Mouse (Mus musculus): ENCODE results near the gene Tenm2. TPM values are rescaled to one million over a fixed set of nuclear protein-coding genes. Genes with fewer than 3 reads are reported as not detected.

The Tenm2 gene
- total RNA-seq, 1 experiment from 2014 or later, result not detected

DNA sequence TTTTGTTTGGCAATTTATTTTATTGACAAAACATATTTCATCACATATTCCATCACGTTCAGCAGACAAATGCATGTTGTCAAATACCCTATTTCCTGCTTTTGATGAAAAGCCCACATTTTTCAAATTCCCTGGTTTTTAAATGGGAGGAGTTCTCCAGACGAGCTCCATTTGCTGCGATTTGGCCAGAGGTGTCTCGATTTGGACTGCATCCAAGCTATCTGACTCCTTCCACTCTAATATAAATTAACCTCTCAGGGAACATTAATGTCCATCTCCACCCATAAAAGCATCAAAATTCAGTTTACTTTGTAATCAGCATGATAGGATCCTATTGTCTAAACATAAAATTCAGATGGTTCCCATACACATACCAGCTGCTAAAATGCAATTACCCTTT lies 120.6 kb downstream of the Tenm2 start:
- no peak for ATAC-seq (replicated peaks; ENCODE audit: low read depth, poor library complexity, severe bottlenecking)

DNA sequence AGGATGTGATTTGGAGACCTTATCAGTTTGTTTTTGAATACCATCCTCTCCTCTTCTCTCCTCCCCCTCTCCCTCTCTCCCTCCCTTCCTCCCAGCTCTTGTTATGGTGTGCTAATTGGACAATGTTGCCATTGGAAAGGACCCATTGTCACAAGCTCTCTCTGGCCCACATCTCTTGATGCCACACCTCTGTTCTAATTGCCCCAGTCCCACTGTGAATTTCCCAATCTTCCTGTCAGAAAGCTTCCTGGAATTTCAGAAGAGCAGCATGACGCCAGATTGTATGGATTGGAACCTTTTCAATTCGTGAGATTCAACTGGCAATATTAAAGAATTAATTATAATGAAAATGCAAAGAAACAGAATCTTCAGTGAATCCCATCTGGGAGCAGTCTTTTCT lies 128.7 kb downstream of the Tenm2 start:
- no peak for ATAC-seq (replicated peaks; ENCODE audit: low read depth, poor library complexity, severe bottlenecking)

DNA sequence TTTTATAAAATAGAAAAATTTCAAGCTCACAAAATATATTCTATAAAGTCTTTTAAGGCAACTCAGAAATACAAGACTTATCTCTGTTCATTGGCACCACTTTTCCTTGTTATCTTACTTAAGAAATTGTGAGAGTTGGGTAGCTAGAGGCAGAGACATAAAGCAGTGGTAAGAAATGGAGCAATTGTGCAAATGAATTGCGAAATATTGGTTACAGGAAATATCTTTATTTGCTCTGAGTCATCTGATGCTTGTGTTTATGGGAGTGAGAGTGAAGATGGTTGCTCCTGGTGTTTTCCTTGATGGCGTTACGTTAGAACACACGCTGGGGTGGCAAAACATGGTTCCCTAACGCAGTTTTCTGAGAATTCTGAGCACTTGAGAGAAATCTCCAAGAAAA lies 156.4 kb downstream of the Tenm2 start:
- no peak for ATAC-seq (replicated peaks; ENCODE audit: low read depth, poor library complexity, severe bottlenecking)

DNA sequence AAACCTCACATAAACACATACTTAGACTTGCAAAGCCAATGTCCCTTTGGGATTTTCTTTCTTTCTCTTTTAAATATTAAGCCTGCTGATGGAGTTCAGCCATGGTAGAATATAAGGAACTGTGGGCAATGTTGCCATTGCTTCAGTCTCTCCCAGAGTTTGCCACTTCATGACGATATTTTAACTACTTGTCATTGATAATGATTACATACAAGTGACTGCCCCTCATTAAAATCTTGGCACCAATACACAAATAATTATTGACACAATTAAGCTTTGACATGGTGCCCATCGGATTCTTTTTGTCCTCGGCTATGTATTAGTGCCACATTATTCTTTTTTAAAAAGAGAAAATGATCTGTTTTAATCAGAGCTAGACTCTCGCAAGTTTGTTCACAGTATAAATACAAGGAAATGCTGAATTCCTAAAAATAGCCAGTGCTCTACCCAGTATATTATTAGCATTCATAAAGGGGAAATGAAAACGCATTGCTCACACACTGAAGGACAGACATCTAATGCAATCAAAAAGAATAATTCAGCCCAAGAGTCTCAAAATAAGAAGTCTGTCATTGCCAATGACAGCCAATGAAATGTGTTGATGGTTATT lies 158.7 kb downstream of the Tenm2 start:
- no peak for ATAC-seq (replicated peaks; ENCODE audit: low read depth, poor library complexity, severe bottlenecking)

DNA sequence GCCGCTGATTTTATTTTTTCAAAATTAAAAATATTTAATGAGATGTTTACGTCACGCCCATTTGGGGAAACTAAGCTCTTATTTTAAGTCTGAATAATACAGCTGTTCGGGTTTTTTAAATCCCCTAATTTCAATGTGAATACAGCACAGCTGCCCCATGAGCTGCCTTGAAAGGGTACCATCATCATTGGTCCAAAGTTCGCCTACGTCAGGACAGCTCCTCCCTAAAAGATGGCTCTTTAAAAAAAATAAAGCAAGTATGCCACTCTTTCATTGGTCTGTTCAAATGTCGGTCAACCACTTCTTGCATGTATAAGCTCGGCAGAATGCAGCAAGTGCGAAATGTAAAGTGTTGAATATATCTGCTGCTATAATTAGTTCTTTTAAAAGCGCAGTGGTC lies 160.4 kb downstream of the Tenm2 start:
- ATAC-seq (replicated peaks; ENCODE audit: low read depth, poor library complexity, severe bottlenecking), result no peak

DNA sequence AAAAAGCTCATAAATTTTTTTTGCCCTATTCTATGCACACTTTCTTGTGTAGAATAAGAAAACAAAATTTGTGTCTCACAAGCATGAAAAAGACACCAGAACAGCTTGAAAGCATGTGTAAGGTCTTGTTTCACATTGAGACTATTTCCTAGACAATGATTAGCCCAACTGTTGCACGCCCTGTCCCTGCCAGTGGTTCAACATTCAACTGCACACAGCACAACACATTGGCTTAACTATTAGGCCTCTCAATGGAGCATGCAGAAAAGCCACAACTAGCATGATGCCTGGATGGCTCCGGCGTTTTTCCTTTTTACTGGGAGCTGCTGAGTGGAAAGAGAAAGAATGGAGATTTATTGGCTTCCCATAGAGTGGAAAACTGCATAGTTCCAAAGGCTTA lies 170.3 kb downstream of the Tenm2 start:
- no peak for ATAC-seq (replicated peaks; ENCODE audit: low read depth, poor library complexity, severe bottlenecking)

DNA sequence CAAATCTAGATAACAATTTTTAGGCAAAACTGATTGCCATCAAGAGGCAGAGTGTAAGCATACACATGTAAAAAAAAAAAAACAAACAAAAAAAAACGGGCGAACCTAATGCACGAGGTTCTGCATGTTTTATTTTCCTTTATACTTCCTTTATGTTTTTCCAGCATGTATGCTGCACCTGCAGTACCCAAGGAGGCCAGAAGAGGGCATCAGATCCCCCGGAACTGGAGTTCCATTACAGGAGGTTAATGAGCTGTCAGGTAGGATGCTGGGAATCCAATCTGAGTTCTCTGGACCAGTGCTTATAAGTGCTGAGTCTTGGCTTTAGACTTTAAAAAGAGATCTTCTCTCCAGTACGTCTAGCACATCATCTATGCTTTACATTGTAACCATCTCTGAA lies 189.1 kb downstream of the Tenm2 start:
- ATAC-seq (replicated peaks; ENCODE audit: low read depth, poor library complexity, severe bottlenecking), result no peak

DNA sequence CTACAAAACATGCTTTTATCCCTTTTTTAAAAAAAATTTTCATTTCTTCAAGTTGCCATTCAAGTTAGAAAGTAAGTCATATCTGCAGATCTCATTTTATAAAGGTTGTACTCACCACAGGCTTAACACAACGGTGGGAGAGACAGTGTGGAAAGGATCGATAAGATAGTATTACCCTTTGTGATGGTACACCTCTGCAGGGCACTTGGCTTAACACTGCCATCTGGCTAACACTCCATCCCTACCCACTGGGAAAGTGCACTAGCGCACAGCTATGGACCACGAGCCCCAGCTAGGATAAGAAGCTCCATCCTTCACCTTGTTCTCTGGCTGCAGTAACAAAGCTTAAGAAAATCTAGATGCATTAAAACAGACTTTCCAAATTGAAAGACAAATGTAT lies 194.5 kb downstream of the Tenm2 start:
- ATAC-seq (replicated peaks; ENCODE audit: low read depth, poor library complexity, severe bottlenecking), result no peak

DNA sequence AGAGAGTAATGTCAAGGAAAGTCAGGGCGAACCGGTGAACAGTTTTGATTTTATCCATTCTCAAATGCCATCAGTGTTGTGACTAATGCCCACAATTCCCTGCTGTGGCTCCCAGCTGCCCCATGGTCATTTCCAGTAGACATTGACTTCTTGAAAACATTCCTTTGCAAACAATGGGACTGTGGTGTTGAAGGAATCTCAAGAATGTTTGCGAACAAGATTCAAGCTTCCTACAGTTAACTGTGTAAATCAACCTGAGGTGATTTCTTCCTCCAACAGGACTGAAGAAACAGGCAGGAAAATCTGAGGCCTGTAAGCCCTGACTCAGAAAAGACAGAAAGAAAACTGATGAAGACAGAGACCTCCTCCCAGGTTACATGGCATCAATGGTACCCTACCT lies 196.5 kb downstream of the Tenm2 start:
- ATAC-seq (replicated peaks; ENCODE audit: low read depth, poor library complexity, severe bottlenecking), result no peak

DNA sequence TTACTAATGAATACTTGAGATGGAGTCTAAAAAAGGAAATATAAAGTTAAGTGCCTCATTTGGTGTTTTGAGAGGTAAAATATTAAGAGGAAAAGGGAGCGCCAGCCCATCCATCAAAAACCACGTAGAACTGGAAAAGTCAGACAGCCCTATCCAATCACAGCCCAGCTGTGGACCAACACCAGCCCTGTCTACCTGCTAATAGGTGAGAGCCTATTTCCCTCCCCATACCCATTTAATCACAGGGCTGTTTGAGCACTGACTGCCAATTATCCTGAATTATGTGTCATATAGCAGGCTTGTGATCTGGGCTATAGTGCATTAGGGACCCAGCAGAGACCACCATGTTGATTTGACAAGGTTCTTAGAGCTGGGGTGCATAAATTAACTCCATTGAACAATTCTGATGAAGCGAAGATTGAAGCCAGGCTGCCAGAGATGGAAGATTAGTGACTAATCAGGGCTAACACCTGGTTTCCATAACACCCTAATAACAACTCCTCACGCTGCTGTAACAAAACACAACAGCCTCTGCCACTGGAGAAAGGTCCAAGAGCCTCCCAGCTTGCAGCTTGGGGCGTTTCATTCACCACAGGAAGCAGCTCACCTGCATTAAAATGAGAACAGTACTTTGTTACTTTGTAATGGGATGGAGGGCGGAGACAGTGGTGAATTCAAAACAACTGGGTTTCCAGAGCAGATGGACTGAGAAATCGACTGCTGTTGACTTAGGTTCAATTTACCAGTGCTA lies 204.3 kb downstream of the Tenm2 start:
- ATAC-seq (replicated peaks; ENCODE audit: low read depth, poor library complexity, severe bottlenecking), result no peak

DNA sequence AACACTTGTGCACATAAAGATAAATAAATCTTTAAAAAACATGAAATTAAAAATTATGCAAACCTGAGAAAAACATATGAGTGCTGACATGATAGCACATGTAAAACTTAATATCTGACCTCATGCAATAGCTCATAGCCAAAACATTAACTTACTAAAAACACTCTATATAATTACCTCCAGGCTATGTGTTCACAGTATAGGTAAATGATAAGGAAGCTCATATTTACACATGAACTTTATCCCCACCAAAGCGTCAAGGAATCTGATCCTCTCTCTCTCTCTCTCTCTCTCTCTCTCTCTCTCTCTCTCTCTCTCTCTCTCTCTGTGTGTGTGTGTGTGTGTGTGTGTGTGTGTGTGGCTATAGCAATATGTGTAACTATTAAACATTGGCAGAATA lies 223.9 kb downstream of the Tenm2 start:
- no peak for ATAC-seq (replicated peaks; ENCODE audit: low read depth, poor library complexity, severe bottlenecking)

DNA sequence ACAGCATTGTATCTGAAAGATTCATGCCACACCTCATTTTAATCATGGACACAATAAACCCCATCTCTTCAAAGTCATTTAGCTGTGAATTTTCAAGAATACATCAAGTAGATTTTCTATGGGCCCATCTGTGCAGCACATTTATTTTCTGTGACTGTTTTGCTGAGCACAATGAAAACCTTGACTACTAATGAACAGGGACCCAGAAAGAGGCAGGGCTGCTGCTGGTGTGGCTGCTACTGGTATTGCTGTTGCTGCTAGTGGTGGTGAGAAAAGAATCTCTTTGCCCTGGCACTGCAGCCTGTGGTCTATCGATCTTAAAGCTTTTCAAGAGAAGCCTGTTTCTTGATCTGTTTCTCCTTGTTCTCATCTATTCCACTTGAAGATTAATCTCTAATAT lies 226.5 kb downstream of the Tenm2 start:
- ATAC-seq (replicated peaks; ENCODE audit: low read depth, poor library complexity, severe bottlenecking), result no peak

DNA sequence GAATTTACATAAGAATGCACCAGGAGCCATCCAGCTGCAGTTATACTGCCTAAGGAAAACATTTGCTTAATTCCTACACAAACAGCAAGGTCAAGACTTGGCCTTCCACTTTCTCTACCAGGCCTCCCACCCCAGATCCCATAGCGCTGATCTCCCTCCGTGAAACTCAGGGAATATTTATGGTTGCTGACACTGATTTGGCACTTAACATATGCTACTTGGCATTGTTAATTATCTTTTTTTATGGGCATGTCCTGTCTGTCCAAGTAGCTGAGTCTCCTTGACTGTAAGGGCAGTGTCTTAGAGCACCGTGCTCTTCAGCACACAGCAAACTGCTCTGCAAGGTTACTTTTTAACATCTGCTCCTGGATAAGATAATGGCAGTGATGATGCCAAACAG lies 238.1 kb downstream of the Tenm2 start:
- no peak for ATAC-seq (replicated peaks; ENCODE audit: low read depth, poor library complexity, severe bottlenecking)

DNA sequence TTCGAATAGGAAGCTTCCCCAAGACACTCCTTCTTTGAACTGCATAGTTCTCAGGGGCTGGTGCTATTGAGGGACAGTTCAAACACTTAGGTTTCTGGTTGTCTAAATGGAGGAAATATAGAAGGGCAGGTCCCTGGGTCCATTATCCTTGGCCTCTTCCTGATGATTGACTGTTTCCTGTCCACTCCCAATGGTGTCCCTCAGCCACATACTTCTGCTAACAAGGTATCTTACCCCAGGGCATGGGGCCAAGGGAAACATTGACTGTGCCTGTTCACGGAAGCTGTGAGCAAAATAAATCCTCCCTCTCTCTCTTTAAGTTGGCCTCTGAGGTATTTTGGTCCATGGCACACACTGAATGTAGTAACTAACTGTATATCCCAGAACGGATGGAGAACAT lies 244.9 kb downstream of the Tenm2 start:
- no peak for ATAC-seq (replicated peaks; ENCODE audit: low read depth, poor library complexity, severe bottlenecking)

DNA sequence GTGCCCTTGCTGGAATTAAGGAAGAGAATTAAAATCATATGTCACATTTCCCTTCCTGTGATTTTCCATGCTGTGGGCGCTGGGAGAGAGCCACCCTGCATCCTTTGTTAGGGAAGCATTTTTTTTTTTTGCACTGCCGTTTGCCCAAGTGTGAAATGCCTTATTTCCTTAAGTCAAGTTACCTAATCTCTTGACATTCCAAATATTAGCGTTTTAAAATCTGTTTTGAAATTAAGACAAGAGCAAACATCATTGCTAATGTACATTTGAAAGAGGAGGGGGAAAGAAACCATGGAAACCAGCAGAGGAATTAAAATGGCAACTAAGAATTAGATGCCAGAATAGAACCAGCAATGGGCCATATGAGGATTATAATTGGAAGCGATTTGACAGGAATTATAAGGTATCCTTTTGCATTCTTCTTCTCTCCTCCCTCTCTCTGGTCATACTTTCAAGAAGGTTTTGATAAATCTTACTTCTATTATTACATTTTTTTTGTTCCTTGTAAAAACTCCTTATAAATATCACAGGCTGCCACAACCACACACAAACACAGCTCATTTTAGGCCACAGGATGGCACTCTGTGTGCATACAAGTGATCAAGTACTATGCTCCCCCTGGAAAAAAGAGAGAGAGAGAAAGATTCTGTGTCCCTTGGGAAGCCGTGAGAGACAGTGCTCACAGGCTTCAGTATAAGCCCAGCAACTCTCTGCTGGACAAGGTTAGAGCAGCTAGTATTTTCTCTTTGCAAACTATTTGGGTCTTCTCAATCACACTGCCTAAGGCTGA lies 246.8 kb downstream of the Tenm2 start:
- ATAC-seq (replicated peaks; ENCODE audit: low read depth, poor library complexity, severe bottlenecking), result no peak

DNA sequence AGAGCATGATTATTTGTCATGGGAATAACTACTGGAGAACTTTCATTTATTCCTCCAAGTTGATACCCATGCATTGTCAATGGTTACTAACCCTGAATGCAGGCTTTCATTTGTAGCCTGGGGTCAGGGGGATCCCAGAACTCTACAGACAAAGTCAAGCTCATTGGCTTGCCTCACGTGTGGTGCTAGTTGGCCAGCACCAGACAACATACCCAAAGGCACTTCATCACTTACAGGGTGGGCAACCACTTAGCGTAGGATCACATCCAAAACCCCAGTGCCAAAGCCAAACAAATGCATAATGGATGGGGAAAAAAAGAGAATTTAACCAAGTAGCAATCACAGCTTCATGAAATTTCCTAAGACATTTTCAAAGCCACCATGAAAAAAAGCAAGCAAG lies 261.6 kb downstream of the Tenm2 start:
- no peak for ATAC-seq (replicated peaks; ENCODE audit: low read depth, poor library complexity, severe bottlenecking)

DNA sequence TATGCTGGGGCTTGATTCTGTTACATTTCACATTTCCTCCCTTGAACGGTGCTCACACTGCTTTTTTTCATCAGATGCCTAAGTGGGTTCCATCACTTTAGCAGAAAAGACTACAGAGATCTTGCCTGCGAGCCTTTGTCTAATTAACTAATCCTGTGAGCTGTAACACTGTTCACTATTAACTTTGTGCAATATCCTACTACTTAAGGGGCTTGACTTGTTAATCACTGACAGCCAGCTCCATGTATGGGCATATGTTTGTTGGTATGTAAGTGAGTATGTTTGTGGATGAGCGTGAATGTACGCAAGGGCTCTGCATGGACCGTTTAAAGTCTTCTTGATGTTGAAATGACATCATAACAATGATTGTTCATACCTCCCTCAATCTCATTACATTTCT lies 277.7 kb downstream of the Tenm2 start:
- ATAC-seq (replicated peaks; ENCODE audit: low read depth, poor library complexity, severe bottlenecking), result no peak

DNA sequence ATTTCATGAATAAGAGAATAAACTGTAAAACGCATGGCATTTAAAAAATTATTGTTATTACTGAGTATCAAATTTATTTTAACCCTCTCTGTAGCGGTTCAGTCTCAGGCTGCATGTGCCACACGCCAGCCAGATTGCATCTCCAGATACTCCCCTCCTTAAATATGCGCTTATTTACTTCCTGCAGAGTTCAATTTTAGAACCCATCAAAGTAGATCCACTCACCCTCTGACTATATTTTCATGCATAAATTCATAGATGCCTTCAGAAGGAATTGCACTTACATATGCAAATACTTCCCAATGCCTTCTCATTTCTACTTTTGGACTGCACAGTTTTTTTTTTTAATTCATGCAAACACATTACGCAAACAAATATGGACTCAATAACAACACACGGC lies 294.3 kb downstream of the Tenm2 start:
- ATAC-seq (replicated peaks; ENCODE audit: low read depth, poor library complexity, severe bottlenecking), result no peak

DNA sequence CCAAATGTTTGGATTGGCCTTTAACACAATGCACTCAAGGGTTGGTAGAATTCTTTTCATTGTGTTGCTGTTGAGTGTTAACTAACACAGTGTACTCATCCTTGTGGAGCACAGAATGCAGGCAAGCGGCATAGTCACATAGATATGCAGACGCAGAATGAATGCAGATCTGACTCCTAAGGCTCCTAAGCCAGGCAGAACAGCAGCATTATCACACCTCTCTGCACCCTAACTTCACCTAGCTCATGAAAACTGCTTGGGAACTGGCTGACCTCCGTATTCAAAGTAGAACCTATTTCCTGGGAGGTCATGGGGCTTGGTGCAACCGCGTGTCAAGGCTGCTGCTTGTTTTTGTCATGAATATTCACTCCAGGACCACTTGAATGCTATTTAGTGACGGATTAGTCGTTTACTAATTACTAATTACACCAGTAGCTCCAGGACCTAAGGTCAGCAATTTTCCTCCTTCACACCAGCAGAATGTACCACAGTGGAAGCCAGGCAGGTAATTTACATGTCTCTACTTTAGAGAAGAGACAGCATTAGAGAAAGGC lies 295.1 kb downstream of the Tenm2 start:
- ATAC-seq (replicated peaks; ENCODE audit: low read depth, poor library complexity, severe bottlenecking), result no peak

DNA sequence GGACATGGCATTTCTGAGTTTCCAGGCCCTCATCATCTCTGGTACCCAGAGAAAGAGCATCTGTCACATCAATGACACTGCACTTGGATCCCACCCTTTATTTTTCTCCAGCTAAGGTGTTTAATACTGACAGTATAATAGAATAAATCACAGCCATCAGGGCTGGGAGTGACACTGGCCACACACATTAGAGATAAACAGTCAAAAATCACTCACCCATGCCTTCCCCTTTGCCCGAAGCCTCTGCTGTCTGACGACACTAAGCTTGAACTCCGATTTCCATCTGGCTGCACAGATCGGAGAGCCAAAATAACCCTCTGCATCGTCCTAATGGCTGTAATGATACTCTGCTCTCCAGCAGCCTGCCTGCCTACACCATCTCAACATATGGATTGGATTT lies 305.9 kb downstream of the Tenm2 start:
- ATAC-seq (replicated peaks; ENCODE audit: low read depth, poor library complexity, severe bottlenecking), result no peak

Data from common myeloid progenitor, adult 5-6 weeks (primary cell).